Mouse (Mus musculus) embryo, embryonic 10 days (tissue): ENCODE data around the gene Spink4.
"Not testable (repeated sequence)": the region's sequence is repeated elsewhere in the genome, so short reads cannot be mapped to it uniquely, and the experiment has no call there.

Experiments used
- DNase-seq: peaks from one replicate; pipeline ENCODE4 v3.0.0-alpha.2; 2015; ENCODE audit warnings: low spot score

Spink4 gene

GRCm38 (mm10) chr4:40900612-40901011 is 19.2 kb upstream of the Spink4 start:
- no peak for DNase-seq

DNA sequence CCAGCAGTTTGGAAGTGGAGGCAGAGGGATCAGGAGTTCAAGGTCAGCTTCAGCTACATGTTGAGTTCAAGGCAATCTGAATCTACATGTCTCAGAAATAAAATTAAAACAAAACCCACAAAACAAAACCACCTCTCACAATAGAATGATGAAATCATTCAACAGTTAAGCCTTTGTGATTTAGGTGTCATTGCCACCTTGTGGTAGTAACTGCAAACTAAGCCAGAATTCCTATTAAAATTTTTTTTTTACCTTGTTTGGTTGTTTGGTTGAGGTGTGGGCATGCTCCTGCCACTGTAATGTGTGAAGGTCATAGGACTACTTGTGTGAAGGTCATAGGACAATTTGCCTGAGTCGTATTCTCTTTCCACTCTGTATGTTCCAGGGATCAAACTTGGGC is 13.6 kb upstream of the Spink4 start:
- DNase-seq: peak; percentile 45

- DNase-seq: no peak
These were observed 11.4 kb upstream of the Spink4 start for GRCm38 (mm10) chr4:40908261-40908969.

- no peak for DNase-seq
These were observed 5.5 kb upstream of the Spink4 start for GRCm38 (mm10) chr4:40914287-40914867.

- DNase-seq: no peak
These were observed 3.9 kb upstream of the Spink4 start for GRCm38 (mm10) chr4:40915947-40916346.

GRCm38 (mm10) chr4:40916592-40917155 is 3.2 kb upstream of the Spink4 start:
- no peak for DNase-seq

GRCm38 (mm10) chr4:40920576-40920975 is 724 bp downstream of the Spink4 start:
- DNase-seq: no peak

GRCm38 (mm10) chr4:40921288-40921687 is 1.4 kb downstream of the Spink4 start:
- DNase-seq: no peak

GRCm38 (mm10) chr4:40923087-40923651 is 3.3 kb downstream of the Spink4 start:
- DNase-seq: no peak

DNA sequence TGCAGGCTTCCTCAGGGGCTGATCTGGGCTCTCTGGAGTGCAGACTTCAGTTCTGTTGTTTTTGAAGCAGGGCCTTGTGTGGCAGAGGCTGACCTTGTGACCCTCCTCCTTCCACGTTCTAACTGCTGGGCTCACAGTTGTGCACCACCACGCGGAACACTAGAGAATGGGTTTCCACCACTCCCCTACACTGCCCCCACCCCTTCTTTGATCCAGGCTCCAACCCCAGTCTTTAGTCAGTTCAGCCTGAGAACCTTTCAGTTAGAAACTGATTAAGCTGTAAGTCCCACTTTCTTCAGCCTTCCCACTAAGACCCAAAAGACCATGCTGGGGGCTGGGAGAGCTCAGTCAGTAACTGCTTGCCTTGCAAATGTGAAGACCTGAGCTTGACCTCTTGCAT is 5.7 kb downstream of the Spink4 start:
- no peak for DNase-seq

DNA sequence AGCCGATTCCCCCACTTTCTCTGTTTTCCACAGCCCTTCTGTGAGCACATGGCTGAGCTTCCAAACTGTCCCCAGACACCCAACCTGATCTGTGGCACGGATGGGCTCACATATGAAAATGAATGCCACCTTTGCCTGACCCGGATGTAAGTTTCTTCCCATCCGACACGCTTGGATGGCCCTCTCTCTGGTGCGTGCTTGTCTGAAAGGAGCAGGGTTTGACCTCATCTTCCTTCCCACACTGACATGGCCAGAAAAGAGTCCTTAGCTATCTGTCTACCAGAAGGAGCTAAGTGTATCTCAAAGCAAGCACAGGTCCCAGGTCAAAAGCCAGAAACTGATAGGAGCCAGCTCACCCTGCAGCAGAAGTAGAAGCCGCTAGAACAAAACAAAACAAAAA is 9.2 kb downstream of the Spink4 start:
- DNase-seq: no peak

DNA sequence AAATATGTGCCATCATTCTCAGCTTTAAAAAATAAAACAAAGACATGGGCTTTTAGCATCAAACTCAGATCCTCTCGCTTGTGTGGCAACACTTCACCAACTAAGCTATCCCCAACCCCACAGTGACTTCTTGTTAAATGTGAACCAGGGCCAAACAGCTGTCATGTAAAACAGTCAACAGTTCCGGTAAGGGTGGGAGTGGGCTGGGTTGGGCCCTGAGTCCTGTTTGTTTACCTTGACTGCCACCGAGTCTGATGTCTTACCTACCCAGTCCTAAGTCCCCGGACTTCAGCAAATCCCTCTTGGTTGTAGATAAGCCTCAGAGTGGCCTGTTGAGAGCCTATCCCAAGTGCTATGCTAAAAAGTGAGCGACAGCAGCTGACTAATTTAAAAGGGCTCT is 13.8 kb downstream of the Spink4 start:
- DNase-seq: no peak

DNA sequence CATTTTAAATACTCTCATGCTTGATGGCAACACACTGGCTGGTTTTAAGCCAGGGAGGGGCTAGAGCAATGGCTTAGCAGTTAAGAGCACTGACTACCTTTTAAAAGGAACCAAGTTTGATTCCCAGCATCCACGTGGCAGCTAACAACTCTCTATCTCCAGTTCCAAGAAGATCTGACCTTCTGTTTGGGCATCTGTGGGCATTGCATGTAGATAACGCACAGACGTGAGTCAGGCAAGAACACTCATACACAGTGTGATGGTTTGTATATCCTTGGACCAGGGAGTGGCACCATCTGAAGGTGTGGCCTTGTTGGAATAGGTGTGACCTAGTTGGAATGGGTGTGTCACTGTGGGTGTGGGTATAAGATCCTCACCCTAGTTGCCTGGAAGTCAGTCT is 14.5 kb downstream of the Spink4 start:
- DNase-seq: not testable (repeated sequence)

DNA sequence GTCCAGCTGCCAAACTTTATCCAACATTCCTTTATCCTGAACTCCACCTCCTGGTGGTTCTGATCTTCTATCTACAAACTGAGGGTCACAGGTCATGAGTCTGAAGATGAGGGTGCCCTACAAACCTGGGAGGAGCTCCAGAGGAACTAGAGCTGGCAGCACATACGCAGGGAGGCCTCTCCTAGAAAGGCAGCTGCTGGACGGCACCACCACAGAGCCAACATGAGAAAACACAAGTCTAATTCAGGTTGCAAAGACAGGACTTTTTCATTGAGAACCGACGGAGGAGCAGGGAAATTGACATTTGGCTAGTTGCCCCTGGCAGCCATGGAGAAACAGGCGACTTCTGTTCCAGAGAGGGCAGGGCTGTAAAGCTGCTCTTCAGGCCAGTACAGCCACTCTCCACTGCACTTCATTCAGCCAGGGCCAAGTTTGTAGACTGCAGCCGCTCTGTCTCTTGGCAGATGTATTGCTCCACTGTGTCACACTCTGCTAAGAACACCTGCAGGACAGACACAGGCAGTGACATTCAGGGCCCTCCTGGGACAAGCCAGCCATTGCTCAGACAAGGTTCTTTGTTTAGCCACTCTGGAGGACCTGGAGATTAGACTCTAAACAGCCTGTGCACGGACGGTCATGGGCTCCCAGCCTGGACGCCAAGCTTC is 16.5 kb downstream of the Spink4 start:
- no peak for DNase-seq

- DNase-seq: no peak
These were observed 18.9 kb downstream of the Spink4 start for GRCm38 (mm10) chr4:40938793-40939192.

DNA sequence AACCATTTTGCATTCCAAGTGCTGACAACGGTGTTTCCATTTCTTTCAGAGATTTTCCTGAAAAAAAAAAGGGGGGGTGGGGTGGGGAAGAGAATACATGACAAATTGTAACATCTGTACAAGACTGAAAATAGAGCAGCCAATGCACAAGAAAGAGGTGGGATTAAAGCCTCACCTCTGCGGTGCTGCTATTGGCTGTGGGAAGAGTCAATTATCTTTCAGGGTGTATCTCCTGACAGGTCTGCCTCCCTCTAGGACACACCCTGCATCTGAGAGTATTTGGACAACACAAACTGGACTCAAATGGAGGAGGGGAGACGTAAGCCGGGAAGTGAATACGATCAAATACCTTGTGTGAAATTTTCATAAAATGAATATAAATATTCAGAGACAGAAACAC is 23.8 kb downstream of the Spink4 start:
- no peak for DNase-seq

DNA sequence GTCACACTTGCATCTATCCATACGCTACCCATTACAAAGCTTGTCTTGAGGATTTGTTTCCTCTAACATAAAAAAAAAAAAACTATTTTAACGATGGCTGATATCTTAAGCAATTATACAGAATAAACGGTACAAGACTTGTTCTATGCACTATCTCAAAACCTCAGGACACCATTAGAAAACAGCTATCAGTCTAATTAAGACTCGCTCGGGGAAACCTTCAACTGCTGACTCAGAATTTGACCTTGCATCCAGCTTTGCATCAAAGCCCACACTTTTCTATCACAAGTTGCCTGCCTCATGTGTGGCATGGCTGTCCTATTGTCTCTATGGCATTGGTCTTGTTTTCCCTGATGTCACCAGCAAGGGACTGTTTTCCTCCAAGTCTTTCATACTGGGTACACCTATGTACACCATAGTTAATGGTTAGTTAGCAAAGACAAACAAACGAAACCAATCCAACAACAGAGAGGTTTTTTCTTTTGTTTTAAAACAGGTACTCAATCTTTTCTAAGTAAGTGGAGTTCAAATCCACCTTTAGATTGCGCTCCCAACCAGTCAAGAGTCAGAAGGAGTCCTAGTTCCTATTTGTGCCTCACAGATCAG is 26.8 kb downstream of the Spink4 start:
- DNase-seq: no peak

DNA sequence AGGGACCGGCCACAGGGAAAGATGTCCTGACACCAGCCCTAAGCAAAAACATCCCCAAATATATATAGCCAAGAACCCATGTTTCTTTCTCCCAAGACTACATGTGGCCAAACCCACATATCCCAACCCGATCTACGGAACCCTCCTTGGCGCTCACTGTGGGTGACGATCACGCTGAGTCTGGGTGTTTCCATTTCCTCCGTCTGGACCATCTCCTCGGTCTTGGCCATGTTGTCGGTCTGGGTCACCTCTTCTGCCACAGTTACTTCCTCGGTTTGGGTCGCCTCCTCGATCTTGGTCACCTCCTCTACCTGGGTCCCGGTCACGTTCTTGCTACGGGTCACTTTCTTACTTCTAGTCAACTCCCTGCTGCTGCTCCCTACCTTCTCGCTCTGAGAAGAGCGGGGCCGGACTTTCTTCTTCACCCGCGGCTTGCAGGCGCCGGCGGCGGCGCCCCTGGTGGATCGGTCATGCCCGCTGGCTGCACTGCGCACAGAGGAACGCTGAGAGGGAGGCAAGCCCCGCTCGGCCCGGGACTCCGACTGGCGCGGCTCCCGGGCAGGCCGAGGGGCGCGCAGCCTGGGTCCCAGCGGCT is 27.8 kb downstream of the Spink4 start:
- peak; percentile 49 for DNase-seq

GRCm38 (mm10) chr4:40948160-40948708 is 28.4 kb downstream of the Spink4 start, which contains the start of the genes Bag1 and Chmp5:
TSS of gene Bag1 (minus strand) at chr4:40948294.
TSS of gene Chmp5 (plus strand) at chr4:40948407.
- peak; percentile 98 for DNase-seq

DNA sequence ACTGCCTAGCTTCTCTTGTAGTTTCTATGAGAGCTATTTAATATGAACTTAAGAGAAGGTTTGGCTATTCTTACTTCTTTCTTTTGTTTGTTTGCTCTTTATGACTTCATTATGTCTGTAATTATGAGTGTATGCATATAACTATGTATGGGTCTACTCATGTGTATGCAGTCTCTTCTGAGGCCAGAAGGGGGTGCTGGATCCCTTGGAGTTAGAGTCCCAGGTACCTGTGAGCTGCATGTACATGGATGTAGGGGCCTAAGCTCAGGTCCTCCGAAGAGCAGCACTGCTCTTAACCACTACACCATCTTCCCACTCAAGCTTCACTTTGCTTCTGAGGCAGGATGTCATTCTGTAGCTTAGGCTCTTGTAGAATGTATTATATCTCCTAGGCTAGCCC is 33.7 kb downstream of the Spink4 start:
- DNase-seq: peak; percentile 24

DNA sequence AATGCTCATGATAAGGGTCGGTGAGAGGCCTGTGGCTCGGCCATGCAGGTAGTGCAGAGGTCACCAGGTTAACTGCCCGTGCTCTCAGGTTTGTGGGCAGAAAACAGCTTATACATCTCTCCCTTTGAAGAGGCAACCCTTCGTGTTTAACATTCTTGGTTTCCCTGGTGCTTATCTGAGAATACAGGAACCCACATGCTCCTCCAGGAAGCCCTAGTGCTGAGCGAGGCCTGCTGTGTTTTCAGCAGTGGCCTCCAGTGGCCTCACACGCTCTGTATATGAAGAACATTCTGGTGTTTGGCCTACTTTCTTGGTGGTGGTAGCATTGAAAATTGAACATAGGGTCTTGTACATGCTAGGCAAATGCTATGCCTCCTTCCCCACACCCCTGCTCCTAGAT is 36.1 kb downstream of the Spink4 start:
- no peak for DNase-seq

DNA sequence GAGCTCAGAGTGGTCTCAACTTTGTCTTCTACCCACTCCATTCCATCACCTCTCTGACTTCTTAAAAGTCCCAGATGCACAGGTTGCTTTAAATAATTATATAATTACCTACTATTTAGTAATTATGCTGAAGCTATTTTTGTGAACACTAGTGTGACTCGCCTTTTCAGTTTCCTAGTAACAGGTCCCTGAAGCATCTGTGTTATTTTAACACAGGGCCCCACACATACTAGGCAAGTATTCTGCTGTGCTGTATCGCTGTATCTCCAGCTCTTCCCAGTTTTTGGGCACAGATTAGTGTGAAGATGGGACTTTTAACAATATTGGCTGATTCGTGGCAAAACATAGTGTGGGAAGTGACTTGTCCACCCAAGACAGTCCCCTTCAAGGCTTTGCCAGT is 43.7 kb downstream of the Spink4 start:
- DNase-seq: no peak
